Mouse (Mus musculus) kidney, embryonic 14.5 days (tissue): ENCODE measurements around the gene Slc30a5. TPM values are rescaled to one million over a fixed set of nuclear protein-coding genes. Genes with fewer than 3 reads are reported as not detected.

Source experiments
- ATAC-seq: fragments of 200-750 bp; cut with Nextera tagmentation; 2 replicates; pipeline ENCODE4 v1.8.0; 2017; ENCODE audit warnings: moderate number of reproducible peaks, mild to moderate bottlenecking, moderate TSS enrichment, moderate library complexity; ENCODE audit not compliant: low FRiP score, low TSS enrichment
- H3K27ac ChIP-seq: fragments of 300-500 bp; sonication (generic); 2 replicates; pipeline ENCODE4 v1.5.1; 2014; ENCODE audit warnings: low read depth, mild to moderate bottlenecking, low read length, moderate library complexity, mixed read lengths
- H3K27me3 ChIP-seq: fragments of 300-500 bp; sonication (generic); 2 replicates; pipeline ENCODE4 v1.6.1; 2014; ENCODE audit warnings: mild to moderate bottlenecking, low read length; ENCODE audit not compliant: control insufficient read depth, insufficient read depth
- H3K36me3 ChIP-seq: fragments of 300-500 bp; sonication (generic); 2 replicates; pipeline ENCODE4 v1.6.1; 2014; ENCODE audit warnings: low read length, mixed read lengths; ENCODE audit not compliant: control insufficient read depth, insufficient read depth
- H3K4me1 ChIP-seq: fragments of 300-500 bp; sonication (generic); 2 replicates; pipeline ENCODE4 v1.6.1; 2014; ENCODE audit warnings: low read length, mixed read lengths; ENCODE audit not compliant: control insufficient read depth, insufficient read depth
- H3K4me2 ChIP-seq: fragments of 300-500 bp; sonication (generic); replicated peaks from 2 replicates; pipeline ENCODE4 v1.6.1; 2014; ENCODE audit warnings: low read depth, mild to moderate bottlenecking, low read length
- H3K4me3 ChIP-seq: fragments of 300-500 bp; sonication (generic); 2 replicates; pipeline ENCODE4 v1.5.1; 2014; ENCODE audit warnings: mild to moderate bottlenecking, low read length
- H3K9ac ChIP-seq: fragments of 300-500 bp; sonication (generic); 2 replicates; pipeline ENCODE4 v1.6.1; 2014; ENCODE audit warnings: low read depth, mild to moderate bottlenecking, low read length, moderate library complexity
- H3K9me3 ChIP-seq: fragments of 300-500 bp; sonication (generic); 2 replicates; pipeline ENCODE4 v1.6.1; 2016; ENCODE audit warnings: low read length; ENCODE audit not compliant: control insufficient read depth
- WGBS: fragments of 180-500 bp; shearing (Covaris S2); extraction: QIAGEN DNeasy Blood & Tissue Kit; methylation state at CpG from one replicate; pipeline ENCODE4 v1.1.7; 2014; 5-methylcytosine and 5-hydroxymethylcytosine counted together
- polyA plus RNA-seq: library from polyadenylated mRNA; unstranded; fragments of >200 nt; fragmentation: Nextera tagmentation; extraction: Ambion mirVana; gene quantifications from 2 replicates; pipeline ENCODE4 v1.2.1, GENCODE M21; 2014

Gene Slc30a5
- polyA plus RNA-seq, 1 experiment from 2014 or later, result 65.9 TPM

GRCm38 (mm10) chr13:100846891-100847579, 13.8 kb upstream of the Slc30a5 start:
- Histone ChIP-seq H3K4me2 (peak overlapping the region; percentile 29), H3K27ac (no peak overlapping the region), H3K4me3 (no peak overlapping the region), H3K4me1 (no peaks in the 10 kb centered on the region), H3K9me3 (0 out of 2 replicates have a peak, but pooled peaks cover under 1% of the 10 kb centered on the region), H3K36me3 (no peaks in the 10 kb centered on the region), H3K27me3 (no peaks in the 10 kb centered on the region), H3K9ac (0 out of 2 replicates have a peak overlapping the region, but pooled peaks have one; percentile 13)
- ATAC-seq, result peak; percentile 72
- WGBS, result 39% methylated on average over 21 of the region's 21 CpGs

DNA sequence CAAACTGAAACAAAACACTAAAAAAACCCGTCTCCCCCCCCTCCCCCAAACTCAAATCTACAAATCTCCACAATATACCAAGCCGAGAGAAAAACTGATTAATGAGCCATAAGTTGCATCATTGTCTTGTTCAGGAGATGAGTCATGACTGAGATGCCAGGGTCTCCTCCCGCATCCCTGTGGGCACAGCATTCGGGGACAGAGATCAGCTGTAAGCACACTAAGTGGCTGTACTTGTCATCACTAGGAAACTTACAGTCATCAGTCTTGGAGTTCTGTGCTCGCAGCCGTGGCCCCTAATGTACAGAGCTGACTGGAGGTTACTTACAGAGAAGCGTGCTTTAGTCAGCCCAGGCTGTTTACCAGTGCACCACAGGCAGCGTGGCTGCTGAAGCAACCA, 13.0 kb upstream of the Slc30a5 start:
- Histone ChIP-seq H3K36me3 (no peaks in the 10 kb centered on the region), H3K9me3 (0 out of 2 replicates have a peak, but pooled peaks cover 3% of the 10 kb centered on the region), H3K4me1 (no peaks in the 10 kb centered on the region), H3K27me3 (no peaks in the 10 kb centered on the region), H3K27ac (no peak overlapping the region), H3K4me3 (no peak overlapping the region), H3K4me2 (no peak overlapping the region), H3K9ac (no peak overlapping the region)
- no peak for ATAC-seq
- WGBS, result 73% methylated on average over 8 of the region's 8 CpGs

- Histone ChIP-seq H3K36me3 (no peaks in the 10 kb centered on the region), H3K9me3 (0 out of 2 replicates have a peak, but pooled peaks cover 3% of the 10 kb centered on the region), H3K27me3 (no peaks in the 10 kb centered on the region), H3K27ac (no peak overlapping the region), H3K4me1 (no peaks in the 10 kb centered on the region), H3K9ac (no peak overlapping the region), H3K4me2 (no peak overlapping the region), H3K4me3 (no peak overlapping the region)
- ATAC-seq, result no peak
- 81% methylated on average over 2 of the region's 2 CpGs for WGBS
Observed at GRCm38 (mm10) chr13:100843944-100844343, 10.7 kb upstream of the Slc30a5 start.

DNA sequence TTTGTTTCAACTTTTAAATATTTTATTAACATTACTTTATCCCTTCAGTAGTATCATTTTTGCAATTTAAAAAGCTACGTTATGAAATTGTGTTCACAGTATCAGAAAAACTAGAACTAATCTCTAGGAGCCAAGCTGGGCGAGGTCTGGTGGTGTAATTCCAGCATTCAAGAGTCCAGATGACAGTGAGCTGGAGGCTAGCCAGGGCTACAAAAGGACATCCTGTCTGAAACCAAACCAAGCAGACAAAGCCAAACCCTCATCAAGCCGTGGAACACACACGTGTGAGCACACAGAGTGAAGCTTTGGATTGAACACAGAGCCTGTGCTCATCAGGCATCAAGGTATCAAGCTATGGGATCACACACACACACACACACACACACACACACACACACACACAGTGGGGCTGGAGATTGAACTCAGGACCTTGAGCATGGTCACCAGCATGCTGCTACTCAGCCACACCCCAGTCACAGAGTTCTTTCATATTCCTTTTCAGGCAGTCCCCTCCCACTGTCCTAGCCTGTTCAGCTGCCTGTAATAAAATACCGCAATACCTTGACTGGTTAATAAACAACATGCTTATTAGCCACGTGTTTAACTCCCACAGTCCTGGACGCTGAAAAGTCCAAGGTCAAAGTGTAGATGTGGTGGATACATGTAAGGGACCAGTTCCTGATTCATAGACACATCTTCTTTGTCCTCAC, 9.9 kb upstream of the Slc30a5 start:
- Histone ChIP-seq H3K4me2 (no peak overlapping the region), H3K9me3 (0 out of 2 replicates have a peak, but pooled peaks cover 3% of the 10 kb centered on the region)

DNA sequence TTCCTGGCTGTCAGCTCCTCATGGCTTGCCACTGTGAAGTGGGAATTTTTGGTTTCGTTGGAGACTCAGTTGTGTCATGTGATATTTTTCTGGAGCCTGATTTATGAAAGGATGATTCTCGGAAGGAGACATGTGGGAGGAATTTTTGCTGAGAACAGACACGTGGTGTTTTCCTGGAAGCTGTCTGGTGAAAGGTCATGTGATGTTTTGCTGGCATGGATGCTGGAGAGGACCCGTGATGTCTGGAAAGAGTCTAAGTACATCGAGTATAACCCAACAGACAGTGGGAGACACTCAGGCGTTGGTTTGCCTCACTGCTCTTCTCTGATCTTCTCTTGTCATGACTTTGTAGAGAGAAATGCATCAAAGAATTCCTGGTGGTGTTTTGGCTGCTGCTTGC, 8.5 kb upstream of the Slc30a5 start:
- Histone ChIP-seq H3K4me1 (no peaks in the 10 kb centered on the region), H3K36me3 (no peaks in the 10 kb centered on the region), H3K9me3 (0 out of 2 replicates have a peak, but pooled peaks cover 3% of the 10 kb centered on the region), H3K4me2 (no peak overlapping the region), H3K27ac (no peak overlapping the region), H3K9ac (no peak overlapping the region), H3K27me3 (no peaks in the 10 kb centered on the region), H3K4me3 (no peak overlapping the region)
- ATAC-seq, result no peak
- WGBS, result 60% methylated on average over 6 of the region's 6 CpGs

More for the DNA sequence above, 9.9 kb upstream of the Slc30a5 start:
- 54% methylated on average over 7 of the region's 7 CpGs for WGBS
- H3K4me3 ChIP-seq, result no peak overlapping the region
- no peaks in the 10 kb centered on the region for H3K4me1 ChIP-seq
- H3K27me3 ChIP-seq, result no peaks in the 10 kb centered on the region
- ATAC-seq, result 0 out of 2 replicates have a peak, but pooled peaks have one; percentile 7
- H3K9ac ChIP-seq, result no peak overlapping the region
- H3K36me3 ChIP-seq, result no peaks in the 10 kb centered on the region
- no peak overlapping the region for H3K27ac ChIP-seq

DNA sequence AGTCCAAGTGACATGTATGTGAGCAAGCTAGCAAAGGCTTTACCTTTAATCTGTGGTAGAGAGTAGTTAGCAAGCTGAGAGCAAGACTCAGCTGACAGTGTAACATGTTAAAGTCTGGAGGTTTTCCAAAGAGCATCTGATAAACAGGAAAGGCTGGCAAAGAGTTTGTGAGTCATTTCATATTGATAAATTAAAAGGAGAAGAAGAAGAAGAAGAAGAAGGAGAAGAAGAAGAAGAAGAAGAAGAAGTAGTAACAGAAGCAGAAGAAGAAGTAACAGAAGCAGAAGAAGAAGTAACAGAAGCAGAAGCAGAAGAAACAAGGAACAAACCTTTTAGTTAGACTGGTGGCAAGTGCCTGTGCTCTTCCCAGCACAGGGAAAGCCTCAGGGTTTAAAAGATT, 1.6 kb upstream of the Slc30a5 start:
- H3K27me3 ChIP-seq, result no peaks in the 10 kb centered on the region
- H3K4me2 ChIP-seq, result no peak overlapping the region
- no peak overlapping the region for H3K4me3 ChIP-seq
- H3K9me3 ChIP-seq, result no peaks in the 10 kb centered on the region
- H3K27ac ChIP-seq, result no peak overlapping the region
- no peak overlapping the region for H3K9ac ChIP-seq
- H3K36me3 ChIP-seq, result no peaks in the 10 kb centered on the region
- H3K4me1 ChIP-seq, result peaks cover 16% of the 10 kb centered on the region
- ATAC-seq, result no peak

DNA sequence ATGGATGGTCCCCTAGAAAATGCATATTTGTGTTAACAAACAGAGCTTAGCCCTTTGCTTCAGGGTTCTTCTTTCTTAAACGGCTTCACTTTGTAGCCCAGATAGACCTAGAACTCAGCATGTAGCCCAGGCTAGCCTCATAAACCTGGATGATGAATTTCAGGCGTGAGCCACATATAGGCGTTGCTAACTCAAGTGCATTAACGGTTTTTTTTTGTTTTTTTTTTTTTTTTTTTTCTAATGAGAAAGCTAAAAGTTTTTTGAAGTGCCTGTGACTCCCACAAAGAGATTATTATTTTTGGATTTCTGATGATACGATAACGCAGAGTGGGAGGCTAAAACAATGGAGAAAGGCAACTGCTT, 394 bp upstream of the Slc30a5 start:
- no peak overlapping the region for H3K27ac ChIP-seq

GRCm38 (mm10) chr13:100832188-100832587, 1.0 kb downstream of the Slc30a5 start:
- Histone ChIP-seq H3K9ac (peak overlapping the region; percentile 87), H3K4me1 (peaks cover 16% of the 10 kb centered on the region), H3K4me2 (peak overlapping the region; percentile 83), H3K36me3 (peaks cover 11% of the 10 kb centered on the region), H3K27ac (no peak overlapping the region), H3K27me3 (no peaks in the 10 kb centered on the region), H3K9me3 (no peaks in the 10 kb centered on the region), H3K4me3 (peak overlapping the region; percentile 85)
- no peak for ATAC-seq
- 4% methylated on average over 8 of the region's 8 CpGs for WGBS

More for the DNA sequence above, 394 bp upstream of the Slc30a5 start:
- Histone ChIP-seq H3K9ac (no peak overlapping the region), H3K9me3 (no peaks in the 10 kb centered on the region), H3K36me3 (no peaks in the 10 kb centered on the region; the same call in 1 of the 2 replicates), H3K27me3 (no peaks in the 10 kb centered on the region), H3K4me1 (peaks cover 16% of the 10 kb centered on the region), H3K4me3 (peak overlapping the region; percentile 85; the same call in 1 of the 2 replicates), H3K4me2 (0 out of 2 replicates have a peak overlapping the region, but pooled peaks have one; percentile 11)
- no peak for ATAC-seq
- WGBS, result 55% methylated on average over 6 of the region's 6 CpGs

DNA sequence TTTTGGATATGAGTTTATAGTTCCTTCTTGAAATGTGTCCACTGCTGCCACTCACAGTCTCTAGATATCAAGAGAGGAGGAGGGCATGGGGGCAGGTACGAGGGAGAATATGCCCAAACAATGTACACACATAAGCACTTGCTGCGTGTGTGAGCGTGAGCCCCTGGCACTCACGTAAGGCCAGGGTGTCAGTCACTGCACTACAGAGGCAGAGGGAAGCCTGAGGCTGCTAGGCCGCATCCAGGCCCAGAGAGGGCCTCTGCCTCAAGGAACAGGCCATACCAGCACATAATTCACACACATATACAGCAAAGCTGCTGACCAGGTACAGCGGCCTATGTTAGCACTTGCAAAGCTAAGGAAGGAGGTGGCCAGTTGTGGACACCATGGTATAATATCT, 2.1 kb downstream of the Slc30a5 start:
- Histone ChIP-seq H3K9me3 (no peaks in the 10 kb centered on the region), H3K36me3 (peaks cover 19% of the 10 kb centered on the region), H3K4me3 (0 out of 2 replicates have a peak overlapping the region, but pooled peaks have one; percentile 7), H3K9ac (peak overlapping the region; percentile 35; the same call in 1 of the 2 replicates), H3K4me2 (no peak overlapping the region; the same call in 1 of the 2 replicates), H3K27me3 (no peaks in the 10 kb centered on the region), H3K27ac (no peak overlapping the region), H3K4me1 (peaks cover 16% of the 10 kb centered on the region)
- no peak for ATAC-seq
- 90% methylated on average over 6 of the region's 6 CpGs for WGBS
